Mouse (Mus musculus) lung, embryonic 16.5 days (tissue): Measurements from ENCODE around the gene Gzmc. TPM values are rescaled to one million over a fixed set of nuclear protein-coding genes. Genes with fewer than 3 reads are reported as not detected.
"Not testable (repeated sequence)": the region's sequence is repeated elsewhere in the genome, so short reads cannot be mapped to it uniquely, and the experiment has no call there.

Experiments
- ATAC-seq: fragments of 200-750 bp; cut with Nextera tagmentation; 2 replicates; pipeline ENCODE4 v1.8.0; 2017; ENCODE audit warnings: low read depth, mild to moderate bottlenecking, moderate library complexity
- H3K27ac ChIP-seq: fragments of 300-500 bp; sonication (generic); 2 replicates; pipeline ENCODE4 v1.5.1; 2014; ENCODE audit warnings: mild to moderate bottlenecking, control low read depth, low read length
- H3K27me3 ChIP-seq: fragments of 300-500 bp; sonication (generic); 2 replicates; pipeline ENCODE4 v1.6.1; 2014; ENCODE audit warnings: low read depth, low read length, mixed read lengths; ENCODE audit not compliant: control insufficient read depth, insufficient read depth
- H3K36me3 ChIP-seq: fragments of 300-500 bp; sonication (generic); 2 replicates; pipeline ENCODE4 v1.6.1; 2014; ENCODE audit warnings: low read length; ENCODE audit not compliant: control insufficient read depth, insufficient read depth
- H3K4me1 ChIP-seq: fragments of 300-500 bp; sonication (generic); replicated peaks from 2 replicates; pipeline ENCODE4 v1.6.1; 2014; ENCODE audit warnings: low read length, mixed read lengths; ENCODE audit not compliant: control insufficient read depth, insufficient read depth
- H3K4me2 ChIP-seq: fragments of 300-500 bp; sonication (generic); 2 replicates; pipeline ENCODE4 v1.6.1; 2014; ENCODE audit warnings: low read depth, low read length, control low read depth
- H3K4me3 ChIP-seq: fragments of 300-500 bp; sonication (generic); 2 replicates; pipeline ENCODE4 v1.5.1; 2014; ENCODE audit warnings: mild to moderate bottlenecking, low read length, control low read depth
- H3K9ac ChIP-seq: fragments of 300-500 bp; sonication (generic); 2 replicates; pipeline ENCODE4 v1.6.1; 2014; ENCODE audit warnings: low read length, control low read depth
- H3K9me3 ChIP-seq: fragments of 300-500 bp; sonication (generic); 2 replicates; pipeline ENCODE4 v1.6.1; 2016; ENCODE audit warnings: low read length; ENCODE audit not compliant: control insufficient read depth
- WGBS: fragments of 180-500 bp; shearing (Covaris S2); extraction: QIAGEN DNeasy Blood & Tissue Kit; methylation state at CpG from one replicate; pipeline ENCODE4 v1.1.7; 2014; 5-methylcytosine and 5-hydroxymethylcytosine counted together
- polyA plus RNA-seq: library from polyadenylated mRNA; unstranded; fragments of >200 nt; fragmentation: Nextera tagmentation; extraction: Ambion mirVana; gene quantifications from 2 replicates; pipeline ENCODE4 v1.2.1, GENCODE M21; 2015

Gene Gzmc
- polyA plus RNA-seq, 1 experiment from 2014 or later = not detected

- H3K4me3 ChIP-seq, H3K9ac ChIP-seq, H3K4me2 ChIP-seq, ATAC-seq, H3K27me3 ChIP-seq, H3K4me1 ChIP-seq, H3K9me3 ChIP-seq, H3K27ac ChIP-seq, H3K36me3 ChIP-seq: not testable (repeated sequence)
- 32% methylated on average over 5 of the region's 5 CpGs for WGBS
Observed at GRCm38 (mm10) chr14:56205021-56205420, 29.4 kb downstream of the Gzmc start.

- no peak overlapping the region for H3K4me2 ChIP-seq
- ATAC-seq = no peak
- H3K4me1 ChIP-seq = no peaks in the 10 kb centered on the region
- H3K27ac ChIP-seq = no peak overlapping the region
- H3K4me3 ChIP-seq = no peak overlapping the region
- WGBS = 9% methylated on average over 2 of the region's 2 CpGs
- no peaks in the 10 kb centered on the region for H3K27me3 ChIP-seq
- no peaks in the 10 kb centered on the region for H3K9me3 ChIP-seq
- no peaks in the 10 kb centered on the region for H3K36me3 ChIP-seq
- H3K9ac ChIP-seq = no peak overlapping the region
Observed at GRCm38 (mm10) chr14:56203975-56204374, 30.5 kb downstream of the Gzmc start.

- H3K9ac ChIP-seq = no peak overlapping the region
- no peaks in the 10 kb centered on the region for H3K4me1 ChIP-seq
- no peak overlapping the region for H3K27ac ChIP-seq
- H3K4me3 ChIP-seq = no peak overlapping the region
- H3K36me3 ChIP-seq = no peaks in the 10 kb centered on the region
- no peak overlapping the region for H3K4me2 ChIP-seq
- H3K27me3 ChIP-seq = no peaks in the 10 kb centered on the region
- H3K9me3 ChIP-seq = no peaks in the 10 kb centered on the region
- no peak for ATAC-seq
- WGBS = 47% methylated on average over 6 of the region's 6 CpGs
Observed at GRCm38 (mm10) chr14:56186946-56187345, 47.5 kb downstream of the Gzmc start.

GRCm38 (mm10) chr14:56186521-56186920 is 47.9 kb downstream of the Gzmc start:
- Histone ChIP-seq H3K4me1 (no peaks in the 10 kb centered on the region), H3K36me3 (no peaks in the 10 kb centered on the region), H3K9ac (no peak overlapping the region), H3K27ac (no peak overlapping the region), H3K9me3 (no peaks in the 10 kb centered on the region), H3K4me3 (no peak overlapping the region), H3K4me2 (no peak overlapping the region), H3K27me3 (no peaks in the 10 kb centered on the region)
- no peak for ATAC-seq
- WGBS = 76% methylated on average over 5 of the region's 5 CpGs

Other genes starting within 250 kb of the Gzmc start
- not detected in 2 replicates for gene Mcpt1, start 216.7 kb downstream of the Gzmc start, polyA plus RNA-seq
- gene Mcpt9, start 204.2 kb downstream of the Gzmc start, polyA plus RNA-seq = not detected in 2 replicates
- gene Mcpt2, start 192.6 kb downstream of the Gzmc start, polyA plus RNA-seq = 0.20 TPM in 1 of 2 replicates, not detected in the other
- gene Mcpt4, start 172.3 kb downstream of the Gzmc start, polyA plus RNA-seq = 0.23 and 0.83 TPM in 2 replicates
- gene Mcpt8, start 149.4 kb downstream of the Gzmc start, polyA plus RNA-seq = 0.79 and 1.0 TPM in 2 replicates
- gene Ctsg, start 132.1 kb downstream of the Gzmc start, polyA plus RNA-seq = 0.35 TPM in 1 of 2 replicates, not detected in the other
- gene Gzme, start 114.0 kb downstream of the Gzmc start, polyA plus RNA-seq = not detected in 2 replicates
- gene Gzmd, start 102.0 kb downstream of the Gzmc start, polyA plus RNA-seq = not detected in 2 replicates
- not detected in 2 replicates for gene Gzmg, start 75.1 kb downstream of the Gzmc start, polyA plus RNA-seq
- gene Gzmn, start 60.1 kb downstream of the Gzmc start, polyA plus RNA-seq = not detected in 2 replicates
- gene Gzmf, start 23.2 kb downstream of the Gzmc start, polyA plus RNA-seq = not detected in 2 replicates
- gene Gzmb, start 27.6 kb upstream of the Gzmc start, polyA plus RNA-seq = 2.0 and 2.3 TPM in 2 replicates
- gene Atp12a, start 130.4 kb upstream of the Gzmc start, polyA plus RNA-seq = 2.2 and 2.6 TPM in 2 replicates
- 1.1 and 1.4 TPM in 2 replicates for gene Rnf17, start 167.9 kb upstream of the Gzmc start, polyA plus RNA-seq